Mouse (Mus musculus) stomach, embryonic 15.5 days (tissue): ENCODE measurements around the gene Plscr3. TPM values are rescaled to one million over a fixed set of nuclear protein-coding genes. Genes with fewer than 3 reads are reported as not detected.

Experiments
- ATAC-seq: fragments of 200-750 bp; cut with Nextera tagmentation; 2 replicates; pipeline ENCODE4 v1.8.0; 2017; ENCODE audit warnings: low read depth, moderate number of reproducible peaks, moderate TSS enrichment; ENCODE audit not compliant: insufficient read depth, low FRiP score
- H3K27ac ChIP-seq: fragments of 300-500 bp; sonication (generic); 2 replicates; pipeline ENCODE4 v1.5.1; 2015; ENCODE audit warnings: mild to moderate bottlenecking, inconsistent platforms
- H3K27me3 ChIP-seq: fragments of 300-500 bp; sonication (generic); replicated peaks from 2 replicates; pipeline ENCODE4 v1.6.1; 2015; ENCODE audit warnings: inconsistent platforms
- H3K36me3 ChIP-seq: fragments of 300-500 bp; sonication (generic); 2 replicates; pipeline ENCODE4 v1.6.1; 2015; ENCODE audit warnings: inconsistent platforms
- H3K4me1 ChIP-seq: fragments of 300-500 bp; sonication (generic); 2 replicates; pipeline ENCODE4 v1.6.1; 2015; ENCODE audit warnings: inconsistent platforms
- H3K4me2 ChIP-seq: fragments of 300-500 bp; sonication (generic); 2 replicates; pipeline ENCODE4 v1.6.1; 2015; ENCODE audit warnings: mild to moderate bottlenecking, inconsistent platforms
- H3K4me3 ChIP-seq: fragments of 300-500 bp; sonication (generic); replicated peaks from 2 replicates; pipeline ENCODE4 v1.5.1; 2015; ENCODE audit warnings: inconsistent platforms
- H3K9ac ChIP-seq: fragments of 300-500 bp; sonication (generic); 2 replicates; pipeline ENCODE4 v1.6.1; 2015; ENCODE audit warnings: inconsistent platforms
- H3K9me3 ChIP-seq: fragments of 300-500 bp; sonication (generic); 2 replicates; pipeline ENCODE4 v1.6.1; 2016; ENCODE audit warnings: inconsistent platforms
- WGBS: fragments of 180-500 bp; shearing (Covaris S2); methylation state at CpG from one replicate; pipeline ENCODE4 v1.1.7; 2015; 5-methylcytosine and 5-hydroxymethylcytosine counted together
- polyA plus RNA-seq: library from polyadenylated mRNA; unstranded; fragments of >200 nt; fragmentation: Nextera tagmentation; extraction: Ambion mirVana; gene quantifications from 2 replicates; pipeline ENCODE4 v1.2.1, GENCODE M21; 2015

The Plscr3 gene
- polyA plus RNA-seq, 1 experiment from 2014 or later, result 80.8 TPM

DNA sequence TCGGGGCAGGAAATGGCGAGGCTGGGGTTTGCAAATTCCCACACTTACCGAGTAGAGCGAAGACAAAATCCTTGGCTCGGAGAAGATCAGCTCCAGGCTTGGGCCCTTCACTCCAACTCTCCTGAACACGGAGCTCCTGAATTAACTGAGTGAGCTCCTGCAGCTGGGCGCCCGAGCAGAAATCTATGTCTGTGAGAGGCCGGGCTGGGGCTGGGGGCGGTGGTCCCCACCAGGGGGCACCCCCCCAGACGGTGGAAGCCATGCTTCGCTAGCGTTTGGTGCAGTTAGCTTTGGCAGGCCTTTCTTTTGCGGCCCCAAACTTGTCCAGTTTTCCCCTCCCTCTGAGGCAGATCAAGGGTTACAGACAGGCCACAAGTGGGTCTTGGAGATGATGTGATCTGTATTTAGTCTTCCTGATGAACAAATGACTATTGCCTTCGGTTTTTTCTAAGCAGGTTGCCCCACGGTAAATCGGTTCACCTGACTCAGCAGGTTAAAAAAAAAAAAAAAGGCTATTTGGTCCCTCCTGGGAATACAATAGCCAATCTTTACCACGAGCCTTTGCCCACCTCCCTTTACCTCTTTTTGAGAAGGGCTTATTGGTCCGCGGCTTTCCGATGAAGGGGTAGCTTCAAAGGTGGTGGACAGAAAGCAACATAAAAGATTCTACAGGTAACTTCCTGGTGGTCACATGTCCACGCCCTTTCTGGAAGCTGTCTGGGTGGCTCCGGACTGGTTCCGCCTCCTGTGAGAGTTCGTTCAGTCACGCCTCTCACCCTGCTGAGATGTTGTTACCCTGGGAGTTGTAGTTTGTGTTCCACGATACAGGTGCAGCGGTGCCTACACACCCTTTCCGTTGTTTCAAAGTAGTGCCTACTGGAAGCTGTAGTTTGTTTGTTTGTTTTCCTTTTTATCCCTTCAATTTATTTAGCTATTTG is 40.9 kb upstream of the Plscr3 start, which contains the start of gene Tmem102:
Gene Tmem102 (minus strand): TSS at position 653 of the 938 bp plus-strand sequence.
- no peaks in the 10 kb centered on the region for H3K9me3 ChIP-seq
- peak within 1 kb of the TSS; percentile 98 for H3K4me2 ChIP-seq
- ATAC-seq, result peak; percentile 33; the same call in 1 of the 2 replicates
- no peak within 1 kb of the TSS; the same call in 1 of the 2 replicates for H3K9ac ChIP-seq
- H3K27ac ChIP-seq, result no peak within 1 kb of the TSS; the same call in 1 of the 2 replicates
- WGBS, result 11% methylated on average over 29 of the region's 29 CpGs
- H3K4me1 ChIP-seq, result peaks cover 46% of the 10 kb centered on the region
- peak within 1 kb of the TSS; percentile 56 for H3K4me3 ChIP-seq
- H3K36me3 ChIP-seq, result no peaks in the 10 kb centered on the region
- H3K27me3 ChIP-seq, result peaks cover 6% of the 10 kb centered on the region; the same call in 1 of the 2 replicates

DNA sequence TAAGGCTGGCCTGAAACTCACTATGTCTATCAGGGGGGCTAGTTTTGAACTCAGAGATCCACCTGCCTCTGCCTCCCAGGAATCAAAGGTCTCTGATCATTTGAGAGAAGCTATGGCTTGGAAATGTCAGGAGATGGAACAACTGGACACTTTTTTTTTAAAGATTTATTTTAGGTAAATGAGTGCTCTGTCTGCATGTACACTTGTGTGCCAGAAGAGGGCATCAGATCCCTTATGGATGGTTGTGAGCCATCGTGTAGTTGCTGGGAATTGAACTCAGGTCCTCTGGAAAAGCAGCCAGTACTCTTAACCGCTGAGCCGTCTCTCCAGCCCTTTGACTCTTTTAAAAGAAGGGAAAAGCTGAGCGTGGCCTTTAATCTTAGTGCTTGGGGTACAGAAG is 39.8 kb upstream of the Plscr3 start:
- H3K4me1 ChIP-seq, result peaks cover 35% of the 10 kb centered on the region
- H3K36me3 ChIP-seq, result no peaks in the 10 kb centered on the region

GRCm38 (mm10) chr11:69807641-69808040 is 38.5 kb upstream of the Plscr3 start:
- peaks cover 6% of the 10 kb centered on the region; the same call in 1 of the 2 replicates for H3K27me3 ChIP-seq
- no peak overlapping the region for H3K4me3 ChIP-seq
- 77% methylated on average over 2 of the region's 2 CpGs for WGBS
- no peaks in the 10 kb centered on the region for H3K36me3 ChIP-seq
- H3K9me3 ChIP-seq, result no peaks in the 10 kb centered on the region
- H3K4me1 ChIP-seq, result peaks cover 23% of the 10 kb centered on the region
- no peak overlapping the region for H3K4me2 ChIP-seq
- H3K27ac ChIP-seq, result no peak overlapping the region
- no peak for ATAC-seq
- H3K9ac ChIP-seq, result no peak overlapping the region

More for the DNA sequence above, 39.8 kb upstream of the Plscr3 start:
- Histone ChIP-seq H3K4me3 (no peak overlapping the region), H3K9me3 (no peaks in the 10 kb centered on the region), H3K27ac (no peak overlapping the region), H3K9ac (no peak overlapping the region), H3K27me3 (peaks cover 6% of the 10 kb centered on the region; the same call in 1 of the 2 replicates), H3K4me2 (no peak overlapping the region)
- no peak for ATAC-seq
- WGBS, result 74% methylated on average over 4 of the region's 4 CpGs

DNA sequence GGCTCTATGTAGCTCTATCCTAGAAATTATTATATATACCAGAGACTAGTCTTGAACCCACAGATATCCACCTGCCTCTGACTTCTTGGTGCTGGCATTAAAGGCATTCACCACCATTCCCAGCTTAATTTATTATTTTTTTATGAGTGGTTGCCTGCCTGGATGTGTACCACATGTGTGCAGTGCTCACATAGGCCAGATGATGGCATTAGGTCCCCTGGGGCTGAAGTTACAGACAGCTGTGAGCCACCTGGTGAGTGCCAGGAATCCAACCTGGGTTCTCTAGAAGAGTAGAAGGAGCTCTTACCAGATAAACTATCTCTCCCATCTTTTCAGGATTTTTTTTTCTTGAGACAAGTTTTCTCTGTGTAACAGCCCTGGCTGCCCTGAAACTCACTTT is 35.9 kb upstream of the Plscr3 start:
- no peaks in the 10 kb centered on the region for H3K36me3 ChIP-seq
- no peak overlapping the region for H3K27ac ChIP-seq
- no peak for ATAC-seq
- no peaks in the 10 kb centered on the region for H3K4me1 ChIP-seq
- H3K9ac ChIP-seq, result no peak overlapping the region
- no peak overlapping the region for H3K4me3 ChIP-seq
- no peak overlapping the region for H3K4me2 ChIP-seq
- no peaks in the 10 kb centered on the region for H3K27me3 ChIP-seq
- no peaks in the 10 kb centered on the region for H3K9me3 ChIP-seq

- ATAC-seq, result no peak
- 57% methylated on average over 10 of the region's 10 CpGs for WGBS
Observed at GRCm38 (mm10) chr11:69815155-69815554, 31.0 kb upstream of the Plscr3 start, which contains the start of gene Gm39566. Gene Gm39566, minus strand, starts transcription at chr11:69815298.

GRCm38 (mm10) chr11:69816520-69816919 is 29.7 kb upstream of the Plscr3 start:
- no peak for ATAC-seq
- WGBS, result 86% methylated on average over 12 of the region's 12 CpGs
- H3K9ac ChIP-seq, result no peak overlapping the region
- H3K4me1 ChIP-seq, result no peaks in the 10 kb centered on the region
- H3K27ac ChIP-seq, result no peak overlapping the region
- no peaks in the 10 kb centered on the region for H3K9me3 ChIP-seq
- H3K4me3 ChIP-seq, result no peak overlapping the region
- no peak overlapping the region for H3K4me2 ChIP-seq
- H3K27me3 ChIP-seq, result no peaks in the 10 kb centered on the region
- no peaks in the 10 kb centered on the region for H3K36me3 ChIP-seq

More at GRCm38 (mm10) chr11:69815155-69815554, 31.0 kb upstream of the Plscr3 start, which contains the start of gene Gm39566:
- Histone ChIP-seq H3K27me3 (no peaks in the 10 kb centered on the region), H3K36me3 (no peaks in the 10 kb centered on the region), H3K4me2 (no peak within 1 kb of the TSS), H3K27ac (no peak within 1 kb of the TSS), H3K9ac (no peak within 1 kb of the TSS), H3K9me3 (no peaks in the 10 kb centered on the region), H3K4me3 (no peak within 1 kb of the TSS), H3K4me1 (no peaks in the 10 kb centered on the region)

GRCm38 (mm10) chr11:69818365-69818764 is 27.8 kb upstream of the Plscr3 start, which contains the start of gene Spem2:
Gene Spem2, minus strand, starts transcription at chr11:69818465.
- no peaks in the 10 kb centered on the region for H3K27me3 ChIP-seq
- H3K4me2 ChIP-seq, result no peak within 1 kb of the TSS
- 85% methylated on average over 2 of the region's 2 CpGs for WGBS
- H3K36me3 ChIP-seq, result no peaks in the 10 kb centered on the region
- H3K4me1 ChIP-seq, result no peaks in the 10 kb centered on the region
- no peak within 1 kb of the TSS for H3K27ac ChIP-seq
- H3K9me3 ChIP-seq, result no peaks in the 10 kb centered on the region
- ATAC-seq, result no peak
- H3K4me3 ChIP-seq, result no peak within 1 kb of the TSS
- H3K9ac ChIP-seq, result no peak within 1 kb of the TSS

DNA sequence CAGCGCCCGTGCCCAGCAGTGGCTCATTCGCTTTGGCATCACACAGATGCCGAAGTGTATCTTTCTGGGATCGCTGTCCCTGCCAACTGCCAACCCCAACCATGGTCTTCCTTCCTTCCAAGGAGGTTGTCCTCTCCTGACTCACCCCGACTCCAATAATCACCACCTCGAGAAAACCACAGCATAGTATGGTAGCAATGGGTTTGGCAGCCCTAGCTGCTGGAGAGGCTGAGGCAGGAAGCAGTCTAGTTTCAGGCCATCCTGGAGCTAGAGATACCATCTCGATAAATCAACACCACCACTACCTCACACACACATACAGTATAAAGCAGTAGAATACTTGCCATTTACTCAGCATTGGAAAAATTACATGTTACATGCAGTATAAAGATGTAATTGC is 27.3 kb upstream of the Plscr3 start:
- H3K36me3 ChIP-seq, result no peaks in the 10 kb centered on the region
- no peak for ATAC-seq
- no peak overlapping the region for H3K4me3 ChIP-seq
- no peak overlapping the region for H3K27ac ChIP-seq
- H3K9me3 ChIP-seq, result no peaks in the 10 kb centered on the region
- no peaks in the 10 kb centered on the region for H3K4me1 ChIP-seq
- no peak overlapping the region for H3K9ac ChIP-seq
- 90% methylated on average over 8 of the region's 8 CpGs for WGBS
- no peaks in the 10 kb centered on the region for H3K27me3 ChIP-seq
- no peak overlapping the region for H3K4me2 ChIP-seq

- no peaks in the 10 kb centered on the region for H3K27me3 ChIP-seq
- 86% methylated on average over 3 of the region's 3 CpGs for WGBS
- no peak within 1 kb of the TSS for H3K27ac ChIP-seq
Observed at GRCm38 (mm10) chr11:69822080-69822479, 24.1 kb upstream of the Plscr3 start, which contains the start of gene Spem1. Gene Spem1, minus strand, starts transcription at chr11:69822180.

DNA sequence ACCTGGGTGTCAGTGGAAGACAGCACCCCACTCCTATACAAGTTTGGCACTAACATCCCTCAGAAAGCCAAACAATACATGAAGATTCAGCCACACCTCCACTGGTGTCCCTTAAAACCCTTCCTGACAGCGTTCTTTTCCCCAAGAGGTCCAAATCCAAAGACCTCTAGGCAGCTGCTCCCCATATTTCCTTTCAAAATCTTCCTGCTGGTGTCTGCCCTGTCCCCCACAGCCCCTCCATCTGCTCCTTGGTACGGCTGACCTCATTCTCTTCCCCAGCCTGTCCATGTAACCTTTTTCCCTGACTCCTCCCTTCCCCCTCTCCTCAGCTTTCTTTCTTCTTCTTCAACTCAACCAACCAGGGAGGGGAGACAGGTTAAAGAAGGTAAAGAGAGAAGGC is 22.7 kb upstream of the Plscr3 start:
- Histone ChIP-seq H3K27me3 (no peaks in the 10 kb centered on the region), H3K4me3 (no peak overlapping the region), H3K9ac (no peak overlapping the region), H3K9me3 (no peaks in the 10 kb centered on the region), H3K27ac (no peak overlapping the region), H3K4me1 (no peaks in the 10 kb centered on the region), H3K4me2 (no peak overlapping the region), H3K36me3 (peaks cover 25% of the 10 kb centered on the region)
- no peak for ATAC-seq
- WGBS, result 73% methylated on average over 2 of the region's 2 CpGs

More at GRCm38 (mm10) chr11:69822080-69822479, 24.1 kb upstream of the Plscr3 start, which contains the start of gene Spem1:
- no peak for ATAC-seq
- Histone ChIP-seq H3K4me2 (no peak within 1 kb of the TSS), H3K9me3 (no peaks in the 10 kb centered on the region), H3K4me1 (no peaks in the 10 kb centered on the region), H3K9ac (no peak within 1 kb of the TSS), H3K4me3 (no peak within 1 kb of the TSS), H3K36me3 (peaks cover 14% of the 10 kb centered on the region)

DNA sequence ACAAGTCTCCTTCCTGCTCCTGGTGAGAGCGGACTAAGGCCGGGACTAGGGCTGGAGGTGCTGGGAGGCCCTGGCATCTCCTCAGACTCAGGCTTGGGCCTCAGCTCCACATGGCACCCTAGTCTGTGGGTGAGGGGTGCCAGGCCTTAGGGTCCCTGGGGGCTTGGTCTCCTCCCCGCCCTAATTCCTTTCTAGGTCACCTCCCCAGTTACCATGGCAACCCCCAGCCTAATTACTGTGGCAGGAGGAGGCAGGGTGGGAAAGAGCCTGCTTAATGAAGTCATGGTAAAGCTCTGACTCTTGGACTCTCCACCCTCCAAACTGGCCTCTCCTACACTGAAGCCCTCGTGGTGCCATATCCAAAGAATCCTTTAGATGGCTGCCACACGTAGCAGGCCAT is 17.3 kb upstream of the Plscr3 start:
- 69% methylated on average over 5 of the region's 5 CpGs for WGBS
- peaks cover 25% of the 10 kb centered on the region for H3K36me3 ChIP-seq
- no peak for ATAC-seq
- H3K27me3 ChIP-seq, result no peaks in the 10 kb centered on the region
- no peak overlapping the region for H3K9ac ChIP-seq
- no peak overlapping the region for H3K4me2 ChIP-seq
- no peaks in the 10 kb centered on the region for H3K9me3 ChIP-seq
- no peak overlapping the region for H3K4me3 ChIP-seq
- peaks cover 9% of the 10 kb centered on the region for H3K4me1 ChIP-seq
- no peak overlapping the region for H3K27ac ChIP-seq

GRCm38 (mm10) chr11:69833554-69833953 is 12.6 kb upstream of the Plscr3 start:
- WGBS, result 60% methylated on average over 8 of the region's 8 CpGs
- Histone ChIP-seq H3K4me3 (peak overlapping the region; percentile 41), H3K27me3 (peaks cover 3% of the 10 kb centered on the region; the same call in 1 of the 2 replicates), H3K4me2 (peak overlapping the region; percentile 91), H3K36me3 (no peaks in the 10 kb centered on the region), H3K4me1 (peaks cover 33% of the 10 kb centered on the region), H3K27ac (no peak overlapping the region), H3K9ac (0 out of 2 replicates have a peak overlapping the region, but pooled peaks have one; percentile 0), H3K9me3 (no peaks in the 10 kb centered on the region)
- ATAC-seq, result no peak
